Mouse (Mus musculus): ENCODE measurements around the gene Tgds. TPM values are rescaled to one million over a fixed set of nuclear protein-coding genes. Genes with fewer than 3 reads are reported as not detected.

Tgds gene
- polyA plus RNA-seq, 1 experiment from 2014 or later: 31.6 TPM

GRCm38 (mm10) chr14:118080606-118081005 lies 51.9 kb downstream of the Tgds start:
- H3K4me2 ChIP-seq (ENCODE audit: low read length): peak overlapping the region; percentile 21; the same call in 1 of the 2 replicates
- H3K36me3 ChIP-seq (ENCODE audit: insufficient read depth, low read length): no peaks in the 10 kb centered on the region
- no peak for ATAC-seq (replicated peaks; ENCODE audit: low FRiP score, low read depth)
- no peak overlapping the region for H3K9ac ChIP-seq (ENCODE audit: low read depth, low read length)
- H3K9me3 ChIP-seq (replicated peaks; ENCODE audit: low read length): no peaks in the 10 kb centered on the region
- peak; percentile 32 for DNase-seq (ENCODE audit: low spot score)
- H3K27ac ChIP-seq: no peak overlapping the region
- H3K4me3 ChIP-seq (replicated peaks; ENCODE audit: low read depth, low read length): no peak overlapping the region
- no peak for TF ChIP-seq CTCF (IDR thresholded peaks at IDR 0.05; ENCODE audit: low read depth)
- no peaks in the 10 kb centered on the region for H3K4me1 ChIP-seq (replicated peaks; ENCODE audit: insufficient read depth, low read length)
- no peaks in the 10 kb centered on the region for H3K27me3 ChIP-seq (ENCODE audit: insufficient read depth, low read length)
- WGBS: 39% methylated on average over 11 of the region's 11 CpGs

DNA sequence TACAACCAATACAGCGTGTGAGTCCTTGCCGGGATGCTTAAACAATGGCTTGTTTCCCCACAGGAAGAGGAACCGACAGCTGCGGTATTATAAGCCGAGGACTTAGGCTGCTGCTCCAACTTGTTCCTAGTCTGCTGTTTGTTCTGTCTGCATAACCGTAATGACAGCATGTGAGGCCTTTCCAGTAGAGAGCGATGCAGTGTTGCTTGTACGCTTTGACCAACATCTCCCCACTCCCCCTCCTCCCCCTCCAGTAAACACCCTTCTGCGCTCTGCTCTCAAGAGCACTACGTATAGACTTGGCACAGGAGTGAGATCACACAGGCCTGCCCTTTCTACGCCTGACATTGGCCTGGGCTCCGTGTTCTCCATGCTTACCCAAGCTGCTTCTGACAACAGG lies 62.5 kb downstream of the Tgds start:
- no peak overlapping the region for H3K9ac ChIP-seq (ENCODE audit: low read depth, low read length)
- WGBS: 70% methylated on average over 12 of the region's 12 CpGs
- no peaks in the 10 kb centered on the region for H3K9me3 ChIP-seq (replicated peaks; ENCODE audit: low read length)
- H3K4me1 ChIP-seq (replicated peaks; ENCODE audit: insufficient read depth, low read length): no peaks in the 10 kb centered on the region
- H3K36me3 ChIP-seq (ENCODE audit: insufficient read depth, low read length): no peaks in the 10 kb centered on the region
- no peaks in the 10 kb centered on the region for H3K27me3 ChIP-seq (ENCODE audit: insufficient read depth, low read length)
- no peak overlapping the region for H3K4me2 ChIP-seq (ENCODE audit: low read length)
- H3K27ac ChIP-seq: no peak overlapping the region
- DNase-seq (ENCODE audit: low spot score) (peak; percentile 18), ATAC-seq (replicated peaks; ENCODE audit: low FRiP score, low read depth) (no peak)
- TF ChIP-seq CTCF (IDR thresholded peaks at IDR 0.05; ENCODE audit: low read depth): no peak
- H3K4me3 ChIP-seq (replicated peaks; ENCODE audit: low read depth, low read length): no peak overlapping the region

- ATAC-seq (replicated peaks; ENCODE audit: low FRiP score, low read depth) (no peak), DNase-seq (ENCODE audit: low spot score) (peak; percentile 40)
- Histone ChIP-seq H3K36me3 (ENCODE audit: insufficient read depth, low read length) (no peaks in the 10 kb centered on the region), H3K9me3 (replicated peaks; ENCODE audit: low read length) (no peaks in the 10 kb centered on the region), H3K27me3 (ENCODE audit: insufficient read depth, low read length) (no peaks in the 10 kb centered on the region), H3K4me1 (replicated peaks; ENCODE audit: insufficient read depth, low read length) (no peaks in the 10 kb centered on the region), H3K27ac (peak overlapping the region; percentile 48; the same call in 1 of the 2 replicates), H3K4me2 (ENCODE audit: low read length) (no peak overlapping the region), H3K4me3 (replicated peaks; ENCODE audit: low read depth, low read length) (no peak overlapping the region), H3K9ac (ENCODE audit: low read depth, low read length) (no peak overlapping the region)
- 72% methylated on average over 12 of the region's 12 CpGs for WGBS
- no peak for TF ChIP-seq CTCF (IDR thresholded peaks at IDR 0.05; ENCODE audit: low read depth)
Measured at GRCm38 (mm10) chr14:118069439-118070079, 63.0 kb downstream of the Tgds start.

Other genes with a start within 250 kb of the Tgds start
- gene Dct, start 80.5 kb downstream of the Tgds start, polyA plus RNA-seq (2015; fragmentation: Nextera tagmentation; extraction: Ambion mirVana): 0.37 and 0.45 TPM in 2 replicates
- gene Gpr180, start 4.4 kb upstream of the Tgds start, polyA plus RNA-seq (2015; fragmentation: Nextera tagmentation; extraction: Ambion mirVana): 51.1 and 52.8 TPM in 2 replicates
- not detected in 2 replicates for gene Sox21, start 104.3 kb upstream of the Tgds start, polyA plus RNA-seq (2015; fragmentation: Nextera tagmentation; extraction: Ambion mirVana)
- gene Gm9376, start 134.2 kb upstream of the Tgds start, polyA plus RNA-seq (2015; fragmentation: Nextera tagmentation; extraction: Ambion mirVana): not detected in 2 replicates

Measured in kidney, postnatal 0 days (tissue).